Mouse (Mus musculus): ENCODE data around the gene Ppp3ca. TPM values are rescaled to one million over a fixed set of nuclear protein-coding genes. Genes with fewer than 3 reads are reported as not detected.

The Ppp3ca gene
- polyA plus RNA-seq, 1 experiment, result 29.4 TPM

GRCm38 (mm10) chr3:136679903-136680491 is 10.1 kb downstream of the Ppp3ca start:
- TF ChIP-seq CTCF (IDR thresholded peaks at IDR 0.05; ENCODE audit: low read depth, low read length) (no peak), EP300 (IDR thresholded peaks at IDR 0.05; ENCODE audit: insufficient read depth, low read depth, low read length) (no peak), POLR2A (IDR thresholded peaks at IDR 0.05; ENCODE audit: insufficient read depth, low read length) (no peak)
- H3K27ac ChIP-seq (ENCODE audit: insufficient read depth, low read length), result no peak overlapping the region
- H3K36me3 ChIP-seq (ENCODE audit: control insufficient read depth, insufficient read depth, low read length, poor library complexity, severe bottlenecking), result no peaks in the 10 kb centered on the region
- no peak overlapping the region for H3K4me3 ChIP-seq (ENCODE audit: low read depth, low read length)
- no peaks in the 10 kb centered on the region for H3K27me3 ChIP-seq (ENCODE audit: control insufficient read depth, insufficient read depth, low read length, poor library complexity, severe bottlenecking)
- H3K9me3 ChIP-seq (replicated peaks; ENCODE audit: control insufficient read depth, insufficient read depth, low read length, poor library complexity, severe bottlenecking), result no peaks in the 10 kb centered on the region
- no peaks in the 10 kb centered on the region for H3K4me1 ChIP-seq (ENCODE audit: control insufficient read depth, insufficient read depth, low read length)
- H3K9ac ChIP-seq (ENCODE audit: low read depth, poor library complexity, severe bottlenecking), result no peak overlapping the region

DNA sequence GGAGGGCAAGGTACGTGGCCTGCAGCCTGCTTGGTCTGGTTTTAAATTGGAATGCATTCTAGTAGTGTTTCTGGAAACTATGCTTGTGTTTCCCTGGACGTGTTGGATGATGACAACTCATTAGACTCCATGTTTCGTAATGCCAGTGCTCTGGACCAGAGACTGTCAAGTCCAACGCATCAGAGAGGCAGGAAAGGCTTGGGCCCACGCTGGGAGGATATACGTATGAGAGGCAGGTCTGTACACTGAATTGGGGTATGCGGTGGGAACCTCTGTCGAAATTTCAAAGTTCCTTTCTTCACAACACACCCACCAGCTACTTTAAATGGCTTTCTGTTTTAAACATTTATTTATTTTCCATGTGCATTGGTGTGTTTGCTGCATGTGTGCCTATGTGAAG is 12.3 kb downstream of the Ppp3ca start:
- no peak overlapping the region for H3K9ac ChIP-seq (ENCODE audit: low read depth, poor library complexity, severe bottlenecking)
- no peaks in the 10 kb centered on the region for H3K36me3 ChIP-seq (ENCODE audit: control insufficient read depth, insufficient read depth, low read length, poor library complexity, severe bottlenecking)
- H3K27ac ChIP-seq (ENCODE audit: insufficient read depth, low read length), result no peak overlapping the region
- no peaks in the 10 kb centered on the region for H3K9me3 ChIP-seq (replicated peaks; ENCODE audit: control insufficient read depth, insufficient read depth, low read length, poor library complexity, severe bottlenecking)
- H3K4me1 ChIP-seq (ENCODE audit: control insufficient read depth, insufficient read depth, low read length), result no peaks in the 10 kb centered on the region
- no peak overlapping the region for H3K4me3 ChIP-seq (ENCODE audit: low read depth, low read length)
- TF ChIP-seq POLR2A (IDR thresholded peaks at IDR 0.05; ENCODE audit: insufficient read depth, low read length), result no peak
- TF ChIP-seq CTCF (IDR thresholded peaks at IDR 0.05; ENCODE audit: low read depth, low read length), result no peak
- TF ChIP-seq EP300 (IDR thresholded peaks at IDR 0.05; ENCODE audit: insufficient read depth, low read depth, low read length), result no peak
- no peaks in the 10 kb centered on the region for H3K27me3 ChIP-seq (ENCODE audit: control insufficient read depth, insufficient read depth, low read length, poor library complexity, severe bottlenecking)

DNA sequence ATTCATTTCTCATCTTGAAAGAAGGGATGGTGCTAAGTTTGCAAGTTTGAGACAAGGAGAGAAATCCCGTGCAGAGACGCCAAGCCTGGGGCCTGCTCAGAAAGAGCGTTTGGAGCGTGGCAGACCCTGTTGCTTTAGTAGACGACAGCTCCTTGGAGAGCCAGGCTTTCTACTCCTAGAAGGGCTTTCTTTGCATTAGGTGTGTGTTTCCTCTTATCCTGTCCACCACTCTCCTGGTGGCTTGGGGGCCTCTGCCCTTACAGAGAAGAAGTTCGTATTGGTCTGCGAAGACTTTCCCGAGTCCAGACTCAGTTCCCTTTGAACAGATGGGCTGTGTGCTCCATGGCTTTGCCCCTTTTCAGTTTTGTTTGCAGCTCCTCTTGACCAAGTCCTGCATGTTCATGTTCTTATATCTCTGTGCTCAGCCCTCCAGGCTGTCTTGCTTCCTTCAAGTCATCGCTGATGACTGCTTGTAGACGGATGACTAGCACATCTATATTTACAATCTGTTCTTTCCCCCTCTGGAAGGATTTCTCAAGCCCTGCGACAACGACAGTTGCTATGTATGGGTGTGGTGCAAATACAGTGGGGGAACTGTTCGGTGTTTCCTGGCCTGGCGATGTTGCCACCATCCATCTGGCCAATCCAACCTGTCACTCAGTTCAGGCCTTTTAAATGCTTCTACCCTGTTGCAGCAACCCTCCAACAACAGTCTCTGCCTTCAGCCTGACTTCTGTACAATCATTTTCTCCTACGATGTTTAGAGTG is 14.5 kb downstream of the Ppp3ca start:
- TF ChIP-seq CTCF (IDR thresholded peaks at IDR 0.05; ENCODE audit: low read depth, low read length), result no peak
- no peak for TF ChIP-seq EP300 (IDR thresholded peaks at IDR 0.05; ENCODE audit: insufficient read depth, low read depth, low read length)
- no peak for TF ChIP-seq POLR2A (IDR thresholded peaks at IDR 0.05; ENCODE audit: insufficient read depth, low read length)
- no peaks in the 10 kb centered on the region for H3K4me1 ChIP-seq (ENCODE audit: control insufficient read depth, insufficient read depth, low read length)

DNA sequence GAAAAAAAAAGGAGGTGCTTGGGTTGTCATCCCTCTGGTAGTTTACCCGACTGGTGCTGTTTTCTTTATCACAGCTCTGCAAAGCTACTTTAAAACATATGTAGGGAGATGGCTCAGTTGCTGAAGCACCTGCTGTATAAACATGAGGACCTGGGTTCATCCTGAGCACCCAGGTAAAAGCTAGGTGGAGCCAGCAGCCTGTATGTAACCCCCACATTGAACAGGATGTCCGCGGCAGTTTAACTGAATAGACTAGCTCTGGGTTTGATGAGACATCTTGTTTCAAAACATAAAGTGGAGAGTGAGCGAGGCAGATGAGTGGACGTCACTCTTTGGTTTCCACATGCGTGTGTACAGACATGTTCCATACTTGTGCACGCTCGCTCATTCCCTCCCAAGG is 16.5 kb downstream of the Ppp3ca start:
- H3K36me3 ChIP-seq (ENCODE audit: control insufficient read depth, insufficient read depth, low read length, poor library complexity, severe bottlenecking), result no peaks in the 10 kb centered on the region

More for the DNA sequence above, 14.5 kb downstream of the Ppp3ca start:
- no peak overlapping the region for H3K9ac ChIP-seq (ENCODE audit: low read depth, poor library complexity, severe bottlenecking)
- H3K27me3 ChIP-seq (ENCODE audit: control insufficient read depth, insufficient read depth, low read length, poor library complexity, severe bottlenecking), result no peaks in the 10 kb centered on the region
- H3K9me3 ChIP-seq (replicated peaks; ENCODE audit: control insufficient read depth, insufficient read depth, low read length, poor library complexity, severe bottlenecking), result no peaks in the 10 kb centered on the region
- no peak overlapping the region for H3K4me3 ChIP-seq (ENCODE audit: low read depth, low read length)
- no peak overlapping the region for H3K27ac ChIP-seq (ENCODE audit: insufficient read depth, low read length)
- no peaks in the 10 kb centered on the region for H3K36me3 ChIP-seq (ENCODE audit: control insufficient read depth, insufficient read depth, low read length, poor library complexity, severe bottlenecking)

GRCm38 (mm10) chr3:136688101-136688586 is 18.2 kb downstream of the Ppp3ca start:
- no peaks in the 10 kb centered on the region for H3K27me3 ChIP-seq (ENCODE audit: control insufficient read depth, insufficient read depth, low read length, poor library complexity, severe bottlenecking)
- H3K4me1 ChIP-seq (ENCODE audit: control insufficient read depth, insufficient read depth, low read length), result no peaks in the 10 kb centered on the region
- no peaks in the 10 kb centered on the region for H3K9me3 ChIP-seq (replicated peaks; ENCODE audit: control insufficient read depth, insufficient read depth, low read length, poor library complexity, severe bottlenecking)
- H3K9ac ChIP-seq (ENCODE audit: low read depth, poor library complexity, severe bottlenecking), result no peak overlapping the region
- no peaks in the 10 kb centered on the region for H3K36me3 ChIP-seq (ENCODE audit: control insufficient read depth, insufficient read depth, low read length, poor library complexity, severe bottlenecking)
- H3K4me3 ChIP-seq (ENCODE audit: low read depth, low read length), result no peak overlapping the region
- H3K27ac ChIP-seq (ENCODE audit: insufficient read depth, low read length), result no peak overlapping the region
- TF ChIP-seq CTCF (IDR thresholded peaks at IDR 0.05; ENCODE audit: low read depth, low read length), result no peak
- TF ChIP-seq EP300 (IDR thresholded peaks at IDR 0.05; ENCODE audit: insufficient read depth, low read depth, low read length), result no peak
- TF ChIP-seq POLR2A (IDR thresholded peaks at IDR 0.05; ENCODE audit: insufficient read depth, low read length), result no peak

More for the DNA sequence above, 16.5 kb downstream of the Ppp3ca start:
- Histone ChIP-seq H3K4me1 (ENCODE audit: control insufficient read depth, insufficient read depth, low read length) (no peaks in the 10 kb centered on the region), H3K9ac (ENCODE audit: low read depth, poor library complexity, severe bottlenecking) (no peak overlapping the region), H3K4me3 (ENCODE audit: low read depth, low read length) (no peak overlapping the region), H3K9me3 (replicated peaks; ENCODE audit: control insufficient read depth, insufficient read depth, low read length, poor library complexity, severe bottlenecking) (no peaks in the 10 kb centered on the region), H3K27me3 (ENCODE audit: control insufficient read depth, insufficient read depth, low read length, poor library complexity, severe bottlenecking) (no peaks in the 10 kb centered on the region), H3K27ac (ENCODE audit: insufficient read depth, low read length) (no peak overlapping the region)
- TF ChIP-seq POLR2A (IDR thresholded peaks at IDR 0.05; ENCODE audit: insufficient read depth, low read length) (no peak), CTCF (IDR thresholded peaks at IDR 0.05; ENCODE audit: low read depth, low read length) (no peak), EP300 (IDR thresholded peaks at IDR 0.05; ENCODE audit: insufficient read depth, low read depth, low read length) (no peak)

Measured in ES-Bruce4 (cell line).